Mouse (Mus musculus): ENCODE data around the gene Alk.

GRCm38 (mm10) chr17:72293267-72293580, 311.2 kb downstream of the Alk start:
- TF ChIP-seq CTCF (IDR thresholded peaks at IDR 0.05; ENCODE audit: extremely low read depth, insufficient read depth, low read length) = no peak
- no peak for TF ChIP-seq POLR2A (IDR thresholded peaks at IDR 0.05; ENCODE audit: extremely low read depth, insufficient read depth, low read length)
